Mouse (Mus musculus) layer of hippocampus, postnatal 10 days (tissue): ENCODE data around the gene Col9a3. TPM values are rescaled to one million over a fixed set of nuclear protein-coding genes. Genes with fewer than 3 reads are reported as not detected.
A peak's percentile ranks its signal among the peaks of the same experiment; 100 is the strongest.

Source experiments
- DNase-seq, 2 experiments: peaks; one replicate each; pipeline ENCODE4 v3.0.0; 2021; ENCODE audit warnings: low spot score in 2 of 2
- total RNA-seq, 2 experiments: library from RNA; stranded (reverse); gene quantifications; 2 replicates each; pipeline ENCODE4 v1.2.3; 2021

Col9a3 gene
- total RNA-seq, 2 experiments from 2014 or later = 26.4 to 39.4 TPM

DNA sequence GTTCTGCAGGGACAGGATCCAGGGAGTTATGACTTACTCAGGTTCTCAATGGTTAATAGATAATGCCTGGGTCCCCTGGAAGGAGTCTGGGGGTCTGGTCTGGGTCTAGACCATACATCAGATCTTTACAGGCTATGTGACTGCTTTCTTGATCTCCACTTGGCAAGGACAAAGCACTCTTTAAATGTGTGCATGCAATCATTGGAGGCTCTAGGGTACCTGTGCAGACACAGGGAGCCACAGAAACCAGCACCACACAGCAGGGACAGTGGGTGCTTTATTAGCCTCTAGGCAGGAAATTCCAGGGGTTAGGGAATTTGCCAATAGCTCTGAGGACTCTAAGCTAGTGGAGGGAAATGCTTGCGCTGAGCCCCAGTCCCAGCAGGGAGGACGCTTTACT is 14.3 kb downstream of the Col9a3 start:
- no peak for DNase-seq

DNA sequence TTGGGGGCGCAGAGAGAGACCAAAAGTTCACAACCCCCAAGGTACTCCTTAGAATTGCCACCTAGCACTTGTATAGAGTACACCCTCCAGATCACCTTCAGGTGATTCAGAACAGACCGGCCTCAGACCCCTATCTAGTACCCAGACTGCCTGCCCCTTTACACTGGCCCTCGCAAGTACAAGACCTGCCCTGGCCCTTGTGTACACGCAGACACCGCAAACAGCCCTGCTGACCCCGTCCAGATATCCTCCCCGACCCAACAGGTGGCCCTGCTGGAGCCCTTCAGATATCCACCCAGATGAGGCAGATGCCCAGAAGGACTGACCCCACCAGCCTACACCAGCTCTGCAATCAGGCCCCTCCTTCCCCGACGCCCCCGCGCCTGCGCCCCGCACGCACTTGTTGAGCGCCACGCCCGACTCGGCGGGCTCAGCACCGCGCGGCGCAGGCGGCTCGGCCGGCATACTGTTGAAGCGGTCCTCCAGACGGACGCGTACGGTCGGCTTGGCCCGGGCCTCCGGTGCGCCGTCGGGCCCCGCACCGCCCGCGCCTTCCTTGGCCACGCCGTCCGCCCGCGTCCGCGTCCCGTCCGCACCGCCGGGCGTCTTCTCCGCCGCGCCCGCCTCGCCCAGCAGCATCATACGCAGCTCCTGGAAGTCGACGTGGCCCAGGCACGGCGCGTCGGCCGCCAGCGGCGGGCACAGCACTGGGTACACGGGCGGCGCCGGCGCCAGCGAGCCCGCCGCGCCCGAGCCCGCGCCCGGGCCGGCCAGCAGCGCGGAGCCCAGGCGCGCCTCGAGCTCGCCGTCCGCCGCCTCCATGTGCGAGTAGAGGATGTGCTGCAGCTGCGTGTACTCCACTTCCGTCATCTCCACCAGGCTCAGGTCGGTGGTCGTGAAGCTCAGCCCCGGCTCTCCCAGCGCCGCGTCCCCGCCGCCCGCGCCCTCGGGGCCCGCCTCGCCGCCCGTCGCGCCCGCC is 44.3 kb downstream of the Col9a3 start:
- no peak for DNase-seq

DNA sequence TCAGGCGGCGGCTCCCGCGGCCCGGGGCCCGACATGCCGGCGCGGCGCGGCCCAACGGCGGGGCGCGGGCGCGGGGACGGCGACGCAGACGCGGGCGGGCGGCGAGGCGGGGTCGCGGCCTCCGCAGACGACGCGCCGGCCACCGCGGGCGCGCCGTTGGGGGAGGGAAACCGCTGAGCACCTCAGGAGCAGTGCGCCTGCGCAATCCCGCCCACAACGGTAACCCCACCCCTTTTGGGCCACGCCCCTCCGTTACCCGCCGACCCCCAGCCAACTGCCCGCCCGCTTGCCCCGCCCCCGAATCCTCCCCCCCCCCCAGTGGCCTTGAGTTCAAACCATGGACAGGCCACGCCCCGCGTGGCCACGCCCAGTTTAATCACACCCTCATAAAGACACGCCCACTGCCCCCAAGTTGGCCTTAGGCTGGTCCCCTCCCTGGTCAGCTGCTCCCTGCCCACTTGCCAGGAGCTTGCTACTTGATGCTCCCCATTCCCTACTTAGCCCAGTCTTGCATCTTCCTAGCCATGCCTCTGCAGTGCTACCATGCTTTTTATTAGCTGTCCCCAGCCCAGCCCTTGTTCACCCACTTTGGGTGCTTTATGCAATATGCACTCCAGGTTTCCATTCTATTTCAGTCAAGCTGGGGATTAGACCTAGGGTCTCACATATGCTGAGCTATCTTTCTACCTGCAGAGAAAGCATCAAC is 45.1 kb downstream of the Col9a3 start, which contains the start of gene Tcfl5:
Gene Tcfl5 (minus strand): TSS at position 154 of the 706 bp plus-strand sequence.
- no peak for DNase-seq

DNA sequence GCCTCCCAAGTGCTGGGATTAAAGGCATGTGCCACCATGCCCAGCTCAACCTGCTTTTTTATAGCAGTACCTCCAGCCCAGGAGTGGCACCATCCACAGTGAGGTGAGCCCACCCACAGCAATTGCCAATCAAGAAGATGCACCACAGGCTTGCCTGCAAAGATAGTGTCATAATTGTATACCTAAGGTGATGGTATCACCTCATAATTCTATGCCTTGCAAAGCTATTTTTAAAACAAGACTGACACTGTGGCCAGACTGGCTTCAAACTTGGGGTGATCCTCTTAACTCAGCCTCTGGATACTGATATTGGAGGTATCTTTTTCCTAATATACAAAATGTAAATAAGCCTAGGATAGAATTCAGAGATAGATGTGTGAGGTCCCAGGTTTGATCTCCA is 46.0 kb downstream of the Col9a3 start:
- no peak for DNase-seq

DNA sequence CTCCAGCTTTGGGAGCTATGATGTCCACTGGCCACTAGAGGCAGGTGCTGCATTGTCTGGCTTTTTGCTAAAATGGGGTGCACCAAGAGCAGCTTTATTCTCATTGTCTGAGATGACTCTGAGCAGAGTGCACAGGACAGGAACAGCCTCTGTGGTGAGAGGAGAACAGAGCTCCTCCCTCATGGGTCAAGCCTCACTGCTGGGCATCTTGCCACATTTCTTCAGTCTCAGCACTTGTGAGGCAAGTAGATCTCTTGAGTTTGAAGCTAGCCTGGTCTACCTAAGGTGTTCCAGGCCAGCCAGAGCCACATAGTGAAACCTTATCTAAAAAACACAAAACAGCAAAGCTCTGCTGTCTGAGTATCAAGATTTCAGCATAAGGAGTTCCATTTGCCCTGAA is 49.3 kb downstream of the Col9a3 start:
- no peak for DNase-seq

DNA sequence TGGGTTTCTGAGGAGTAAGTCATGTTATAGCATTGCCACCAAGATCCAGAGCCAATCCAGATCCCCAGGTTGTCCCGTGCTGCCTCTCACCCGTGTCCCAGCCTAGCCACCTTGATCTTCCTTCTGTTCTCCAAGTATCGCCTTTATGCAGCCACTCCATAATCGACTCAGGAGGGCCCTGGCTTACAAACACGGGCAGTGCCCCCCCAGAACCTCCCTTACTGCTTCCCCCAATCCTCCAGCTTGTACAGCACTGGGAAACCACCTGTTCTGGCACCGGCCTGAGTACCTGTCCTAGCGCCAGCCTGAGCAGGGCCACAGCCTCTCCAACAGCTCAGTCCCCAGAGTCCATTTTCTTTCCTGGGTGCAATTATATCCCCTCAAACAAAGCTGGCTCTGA is 57.1 kb downstream of the Col9a3 start:
- DNase-seq = no peak

DNA sequence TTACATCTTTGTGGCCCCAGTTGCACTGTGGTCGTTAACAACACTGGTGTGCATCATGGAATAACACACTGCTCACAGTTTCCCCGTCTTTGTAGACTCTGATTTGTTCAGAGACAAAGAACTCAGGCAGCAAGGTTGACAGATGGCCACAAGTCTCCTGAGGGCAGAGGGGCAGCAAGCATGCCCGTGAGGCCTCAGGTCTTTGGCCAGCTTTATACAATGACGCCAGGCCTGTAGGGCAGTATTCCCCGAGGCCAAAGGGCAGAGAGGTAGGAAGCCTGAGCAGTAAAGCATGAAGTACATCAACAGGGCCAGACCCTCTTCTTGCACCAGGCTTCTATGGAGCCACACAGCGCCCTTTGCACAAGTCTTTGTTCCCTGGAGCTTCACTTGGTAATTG is 57.6 kb downstream of the Col9a3 start:
- no peak for DNase-seq

DNA sequence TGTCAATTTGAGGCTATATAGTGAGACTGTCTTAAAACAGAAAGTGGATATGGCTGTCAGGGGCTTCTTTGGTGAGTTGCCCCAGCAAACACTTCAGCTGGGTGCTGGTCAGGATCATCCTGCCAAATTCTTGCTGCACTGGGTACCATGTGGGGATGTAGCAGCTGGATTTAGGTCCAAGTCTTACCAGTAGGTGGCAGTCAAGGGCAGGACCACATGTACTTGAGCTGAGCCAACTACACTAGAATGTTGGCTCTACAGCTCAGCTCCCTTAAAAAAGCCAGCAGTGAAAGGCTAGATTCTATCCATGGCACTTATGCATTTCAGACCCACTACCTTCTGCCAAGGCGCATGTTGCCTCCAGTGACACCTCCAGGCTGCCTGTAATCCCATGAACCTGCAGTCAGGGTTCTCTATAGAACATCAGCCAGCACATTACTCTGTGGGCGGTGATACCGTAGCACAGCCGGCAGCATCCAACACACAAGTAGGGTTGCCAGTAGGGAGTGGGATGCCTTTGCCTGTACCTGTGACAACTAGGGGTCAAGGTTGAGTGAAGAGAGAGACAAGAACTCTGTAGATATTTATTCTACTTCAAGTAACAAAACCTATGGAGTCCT is 59.9 kb downstream of the Col9a3 start:
- peak; percentile 77 to 78 for DNase-seq

DNA sequence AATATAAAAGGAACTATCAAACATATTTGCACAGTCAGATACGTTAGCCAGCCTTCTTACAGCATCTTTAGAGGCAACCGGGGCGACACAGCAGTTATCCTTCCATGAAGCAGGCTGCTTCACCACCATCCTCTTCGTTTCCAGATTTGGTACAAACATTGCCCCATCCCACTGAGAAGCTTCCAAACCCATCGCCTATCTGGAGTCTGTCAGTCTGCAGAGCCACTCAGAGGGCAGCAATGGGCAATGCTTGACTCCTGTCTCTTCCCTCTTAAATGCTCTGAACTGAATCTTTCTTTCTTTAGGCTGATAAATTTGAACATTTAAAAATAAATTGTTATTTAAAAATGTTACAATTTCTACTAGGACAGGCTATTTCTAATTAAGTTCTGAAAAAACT is 60.8 kb downstream of the Col9a3 start:
- no peak for DNase-seq

DNA sequence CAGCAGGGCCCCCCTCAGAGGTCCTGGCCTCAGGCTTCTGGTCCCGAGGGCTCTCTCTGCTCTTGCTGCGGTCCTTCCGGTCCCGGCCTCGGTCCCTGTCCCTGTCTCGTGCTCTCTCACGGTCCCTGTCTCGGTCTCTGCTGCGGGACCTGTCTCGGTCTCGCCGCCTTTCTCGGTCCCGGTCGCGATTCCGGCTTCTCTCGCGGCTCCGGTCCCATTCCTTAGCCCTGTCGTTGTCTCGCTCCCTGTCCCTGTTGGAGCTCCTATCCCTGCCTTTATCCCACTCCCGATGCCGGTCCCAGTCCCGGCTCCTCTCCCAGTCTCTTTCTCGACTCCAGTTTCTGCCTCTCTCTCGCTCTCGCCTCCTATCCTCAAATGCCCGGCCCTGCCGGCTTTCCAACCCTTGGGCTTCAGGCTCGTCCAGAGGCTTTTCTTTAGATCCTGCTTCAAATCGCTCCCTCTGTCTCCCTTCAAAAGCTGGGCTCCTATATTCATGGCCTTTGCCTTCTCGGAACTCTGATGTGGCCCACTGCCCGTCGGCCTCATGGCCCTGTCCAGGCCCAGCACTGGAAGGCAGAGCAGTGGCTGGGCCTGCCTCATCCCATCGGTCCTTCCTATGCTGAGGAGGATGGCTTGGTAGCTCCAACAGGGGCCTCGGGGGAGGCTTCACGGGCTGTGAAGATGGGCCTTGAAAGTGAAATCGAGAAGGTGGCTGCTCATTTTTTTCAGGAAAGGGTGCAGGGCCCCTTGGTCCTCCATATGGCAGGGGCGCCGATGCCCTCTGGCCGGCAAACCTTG is 62.0 kb downstream of the Col9a3 start:
- DNase-seq = no peak

DNA sequence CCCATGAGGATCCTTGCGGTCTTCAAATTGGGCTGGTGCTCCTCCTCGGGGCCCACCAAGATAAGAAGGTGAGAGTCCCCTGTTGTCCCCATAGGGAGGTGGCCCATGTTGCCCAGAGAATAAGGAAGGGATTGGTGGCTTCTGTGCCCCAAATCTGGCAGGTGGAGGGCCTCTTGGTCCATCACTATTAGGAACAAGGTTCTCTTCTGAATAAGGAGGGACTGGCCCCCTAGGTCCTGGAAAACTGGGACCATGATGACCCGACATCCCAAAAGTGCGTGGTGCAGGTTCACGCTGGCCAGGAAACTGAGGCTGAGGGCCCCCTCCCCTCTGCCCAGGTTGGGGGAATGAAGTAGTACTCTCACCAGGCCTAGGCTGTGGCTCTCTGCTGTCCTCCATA is 62.9 kb downstream of the Col9a3 start:
- no peak for DNase-seq

DNA sequence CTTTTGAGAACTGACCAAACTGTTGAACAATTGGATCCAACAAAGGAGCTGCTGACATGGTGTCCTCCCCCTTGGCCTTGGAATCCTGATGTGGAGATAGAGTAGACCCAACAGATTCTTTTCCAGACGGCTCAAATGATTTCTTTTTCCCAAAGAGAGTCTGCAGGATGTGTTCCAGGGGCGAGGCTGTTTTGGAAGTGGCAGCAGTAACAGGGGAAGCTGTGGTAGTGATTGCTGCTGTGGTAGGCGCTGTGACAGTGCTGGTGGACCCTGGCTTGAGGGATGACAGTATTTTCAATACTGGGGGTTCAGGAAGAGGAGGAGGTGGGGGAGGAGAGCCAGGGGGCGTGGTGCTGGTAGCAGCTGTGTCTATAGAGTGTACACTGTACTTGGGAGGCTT is 64.4 kb downstream of the Col9a3 start:
- DNase-seq = no peak

Other genes starting within 250 kb of the Col9a3 start
- 1 to 10 TPM; 1.5 to 2.6 TPM for gene Slco4a1, start 141.5 kb upstream of the Col9a3 start, total RNA-seq
- gene Ntsr1, start 97.8 kb upstream of the Col9a3 start, total RNA-seq = 10 to 100 TPM; 16.2 to 16.9 TPM
- 10 to 100 TPM; 21.1 to 27.7 TPM for gene Mrgbp, start 16.5 kb upstream of the Col9a3 start, total RNA-seq
- 10 to 100 TPM; 74.6 to 76.7 TPM for gene Ogfr, start 8.5 kb upstream of the Col9a3 start, total RNA-seq
- gene Tcfl5, start 44.9 kb downstream of the Col9a3 start, total RNA-seq = 1 to 10 TPM; 3.4 to 3.9 TPM
- gene Dido1, start 112.2 kb downstream of the Col9a3 start, total RNA-seq = 10 to 100 TPM; 58.4 to 61.8 TPM
- 10 to 100 TPM; 62.6 to 63.7 TPM for gene Gid8, start 112.3 kb downstream of the Col9a3 start, total RNA-seq
- gene Slc17a9, start 127.5 kb downstream of the Col9a3 start, total RNA-seq = under 1 TPM; 0.47 to 0.53 TPM
- gene Bhlhe23, start 179.1 kb downstream of the Col9a3 start, total RNA-seq = under 1 TPM in 1 of 2 experiments, not detected in 1; 0.14 TPM